Mouse (Mus musculus) liver, adult 2 months (tissue): ENCODE measurements around the gene Tnfaip3.

ENCODE experiments used
- CTCF ChIP-seq: fragments of 200-500 bp; IDR thresholded peaks from 2 replicates; pipeline ENCODE4 v1.5.1; 2011; ENCODE audit warnings: low read depth, low read length, control low read depth
- POLR2A ChIP-seq: fragments of 200-500 bp; IDR thresholded peaks from 2 replicates; pipeline ENCODE4 v1.6.1; 2011; ENCODE audit warnings: low read length, control low read depth; ENCODE audit not compliant: insufficient read depth; ENCODE audit errors: extremely low read depth

- no peak for TF ChIP-seq CTCF
- no peak for TF ChIP-seq POLR2A
Observed at GRCm38 (mm10) chr10:18991057-18991456, 24.4 kb downstream of the Tnfaip3 start.
